11 mouse cellular contexts compared by ENCODE assay signal in genomic region chr15:89215611-89216233, GRCm38 (mm10). TPM values are rescaled to one million over a fixed set of nuclear protein-coding genes. Genes with fewer than 3 reads are reported as not detected.
DNase-seq lines count a peak whose midpoint lies in the region; ATAC-seq lines count a peak whose summit lies in the region.
"Had no signal": no experiment of that assay in that cellular context is flagged by ENCODE, and none has a peak within 500 bp of the region (broad histone marks: within the 10 kb centered on the region; RNA-seq: fewer than 3 reads in every experiment).

No protein-coding gene starts in this region.

- no peak overlapping the region for H3K4me2 ChIP-seq in forebrain, embryonic 13.5 days
- no peak overlapping the region for H3K4me2 ChIP-seq in midbrain, embryonic 11.5 days
- H3K4me2 ChIP-seq: embryonic facial prominence, embryonic 15.5 days had no signal

- H3K9me3 ChIP-seq in forebrain, embryonic 13.5 days (replicated peaks), result no peaks in the 10 kb centered on the region
- H3K9me3 ChIP-seq in midbrain, embryonic 11.5 days (ENCODE audit: control insufficient read depth, low read length), result no peaks in the 10 kb centered on the region
- H3K9me3 ChIP-seq: embryonic facial prominence, embryonic 15.5 days had no signal

- peak; percentile 67 for DNase-seq in cerebellum, adult 11-12 months
- no peak for DNase-seq in cerebellum, postnatal 4 days (ENCODE audit: low spot score in 2 of 2)
- DNase-seq in adrenal gland, postnatal 14 days, result peak; percentile 19
- DNase-seq in heart, postnatal 4 days, result peak; percentile 47
- no peak for DNase-seq in embryo, embryonic 10 days (ENCODE audit: low spot score)
- no peak for DNase-seq in midbrain, embryonic 11.5 days (ENCODE audit: low spot score, missing footprints)
- DNase-seq: lung, adult 2 months had no signal

- H3K36me3 ChIP-seq in forebrain, embryonic 13.5 days (ENCODE audit: poor library complexity, severe bottlenecking), result peaks cover 20% of the 10 kb centered on the region
- H3K36me3 ChIP-seq in midbrain, embryonic 11.5 days (ENCODE audit: control insufficient read depth, insufficient read depth, low read length), result peaks cover 8% of the 10 kb centered on the region; the same call in 1 of the 2 replicates

- no peak overlapping the region for H3K9ac ChIP-seq in forebrain, embryonic 13.5 days
- H3K9ac ChIP-seq in midbrain, embryonic 11.5 days (ENCODE audit: low read length), result no peak overlapping the region
- H3K9ac ChIP-seq: embryonic facial prominence, embryonic 15.5 days had no signal

- H3K4me3 ChIP-seq in forebrain, embryonic 13.5 days, result no peak overlapping the region
- H3K4me3 ChIP-seq in midbrain, embryonic 11.5 days (ENCODE audit: low read depth, low read length), result no peak overlapping the region
- H3K4me3 ChIP-seq: embryonic facial prominence, embryonic 15.5 days had no signal

- 90% methylated on average over 2 of the region's 2 CpGs for WGBS in forebrain, embryonic 13.5 days
- 88% methylated on average over 2 of the region's 2 CpGs for WGBS in midbrain, embryonic 11.5 days

- no peaks in the 10 kb centered on the region for H3K27me3 ChIP-seq in forebrain, embryonic 13.5 days
- no peaks in the 10 kb centered on the region for H3K27me3 ChIP-seq in midbrain, embryonic 11.5 days (ENCODE audit: control insufficient read depth, insufficient read depth, low read length)
- H3K27me3 ChIP-seq: embryonic facial prominence, embryonic 15.5 days had no signal

- H3K27ac ChIP-seq in forebrain, embryonic 13.5 days, result no peak overlapping the region
- no peak overlapping the region for H3K27ac ChIP-seq in midbrain, embryonic 11.5 days (ENCODE audit: low read depth, low read length)
- H3K27ac ChIP-seq: embryonic facial prominence, embryonic 15.5 days; hindbrain, postnatal 0 days had no signal

- ATAC-seq in erythroid progenitor cell, adult 5-6 weeks (replicated peaks; ENCODE audit: low FRiP score, poor library complexity, severe bottlenecking), result peak; percentile 50
- ATAC-seq in forebrain, embryonic 13.5 days, result no peak
- ATAC-seq in midbrain, embryonic 11.5 days (ENCODE audit: low FRiP score), result no peak
- ATAC-seq: hindbrain, postnatal 0 days had no signal

- peaks cover 30% of the 10 kb centered on the region for H3K4me1 ChIP-seq in forebrain, embryonic 13.5 days
- H3K4me1 ChIP-seq in midbrain, embryonic 11.5 days (ENCODE audit: control insufficient read depth, insufficient read depth, low read length), result peaks cover 6% of the 10 kb centered on the region; the same call in 1 of the 2 replicates

RNA-seq across cellular contexts. Expression of gene Ppp6r2, which starts 4.4 kb away (rescaled TPM):
- total RNA-seq in adrenal gland, postnatal 14 days (2021), result 41.1 and 52.4 TPM in 2 replicates
- total RNA-seq in erythroid progenitor cell, adult 5-6 weeks (2015; ENCODE audit: low replicate concordance), result 59.1 and 61.6 TPM in 2 replicates
- total RNA-seq in erythroid progenitor cell, adult 5-6 weeks (2017; ENCODE audit: low replicate concordance), result 55.4 and 79.1 TPM in 2 replicates
- 10 to 100 TPM; 51.4 to 54.7 TPM for total RNA-seq in heart, postnatal 4 days (2021)
- 68.5 and 71.7 TPM in 2 replicates for polyA plus RNA-seq in forebrain, embryonic 13.5 days (2015; fragmentation: Nextera tagmentation; extraction: Ambion mirVana)
- 35.9 and 40.0 TPM in 2 replicates for polyA plus RNA-seq in midbrain, embryonic 11.5 days (2014; fragmentation: Nextera tagmentation; extraction: Ambion mirVana)

RNA-seq across cellular contexts. Expression of gene Dennd6b, which starts 19.4 kb away (rescaled TPM):
- total RNA-seq in adrenal gland, postnatal 14 days (2021), result 5.0 and 6.2 TPM in 2 replicates
- 1.7 TPM in 1 of 2 replicates, not detected in the other for total RNA-seq in erythroid progenitor cell, adult 5-6 weeks (2015; ENCODE audit: low replicate concordance)
- total RNA-seq in erythroid progenitor cell, adult 5-6 weeks (2017; ENCODE audit: low replicate concordance), result 0.76 and 1.5 TPM in 2 replicates
- total RNA-seq in heart, postnatal 4 days (2021), result 10 to 100 TPM in 1 of 2 experiments, 1 to 10 TPM in 1; 8.7 to 10.3 TPM
- polyA plus RNA-seq in forebrain, embryonic 13.5 days (2015; fragmentation: Nextera tagmentation; extraction: Ambion mirVana), result 40.7 and 47.7 TPM in 2 replicates
- 26.2 and 26.6 TPM in 2 replicates for polyA plus RNA-seq in midbrain, embryonic 11.5 days (2014; fragmentation: Nextera tagmentation; extraction: Ambion mirVana)

RNA-seq across cellular contexts. Expression of gene Plxnb2, which starts 35.1 kb away (rescaled TPM):
- 83.2 and 110 TPM in 2 replicates for total RNA-seq in adrenal gland, postnatal 14 days (2021)
- 7.2 and 9.2 TPM in 2 replicates for total RNA-seq in erythroid progenitor cell, adult 5-6 weeks (2015; ENCODE audit: low replicate concordance)
- 1.9 and 8.2 TPM in 2 replicates for total RNA-seq in erythroid progenitor cell, adult 5-6 weeks (2017; ENCODE audit: low replicate concordance)
- total RNA-seq in heart, postnatal 4 days (2021), result 100 to 1,000 TPM; 132 to 137 TPM
- 101 and 130 TPM in 2 replicates for polyA plus RNA-seq in forebrain, embryonic 13.5 days (2015; fragmentation: Nextera tagmentation; extraction: Ambion mirVana)
- 97.5 and 115 TPM in 2 replicates for polyA plus RNA-seq in midbrain, embryonic 11.5 days (2014; fragmentation: Nextera tagmentation; extraction: Ambion mirVana)

Comparison
In these comparisons a context has a peak if more than half of its experiments do, and no peak if none do; other contexts are left out.
1. DNase-seq: peak in cerebellum, adult 11-12 months (single experiment), adrenal gland, postnatal 14 days (single experiment) and heart, postnatal 4 days (single experiment); none in cerebellum, postnatal 4 days (0 of 2), embryo, embryonic 10 days (single experiment) and midbrain, embryonic 11.5 days (single experiment).